Mouse (Mus musculus): ENCODE data around the gene Krt88. TPM values are rescaled to one million over a fixed set of nuclear protein-coding genes. Genes with fewer than 3 reads are reported as not detected.
A peak's percentile ranks its signal among the peaks of the same experiment; 100 is the strongest.

Gene Krt88
- polyA plus RNA-seq (2014; fragmentation: Nextera tagmentation; extraction: Ambion mirVana): not detected in 2 replicates

- no peaks in the 10 kb centered on the region for H3K9me3 ChIP-seq (ENCODE audit: control insufficient read depth, low read length)
- H3K4me1 ChIP-seq (ENCODE audit: control insufficient read depth, insufficient read depth, low read length): no peaks in the 10 kb centered on the region
- no peak within 1 kb of the TSS for H3K4me2 ChIP-seq (ENCODE audit: low read length)
- 77% methylated on average over 2 of the region's 2 CpGs for WGBS
- H3K27ac ChIP-seq (replicated peaks; ENCODE audit: low read depth, low read length): no peak within 1 kb of the TSS
- no peak within 1 kb of the TSS for H3K9ac ChIP-seq (replicated peaks; ENCODE audit: low read length)
- no peaks in the 10 kb centered on the region for H3K27me3 ChIP-seq (ENCODE audit: control insufficient read depth, insufficient read depth, low read length)
- H3K4me3 ChIP-seq (replicated peaks; ENCODE audit: low read depth, low read length): no peak within 1 kb of the TSS
- H3K36me3 ChIP-seq (ENCODE audit: control insufficient read depth, insufficient read depth, low read length): no peaks in the 10 kb centered on the region
- no peak for DNase-seq
- no peak for ATAC-seq (ENCODE audit: low FRiP score, low TSS enrichment)
These were observed at the start of gene Krt88 for GRCm38 (mm10) chr15:101447444-101447843. Gene Krt88 (plus strand): TSS chr15:101447744.

GRCm38 (mm10) chr15:101398269-101398668, 49.3 kb upstream of the Krt88 start:
- ATAC-seq (ENCODE audit: low FRiP score, low TSS enrichment): no peak
- no peaks in the 10 kb centered on the region for H3K4me1 ChIP-seq (ENCODE audit: control insufficient read depth, insufficient read depth, low read length)
- no peaks in the 10 kb centered on the region for H3K9me3 ChIP-seq (ENCODE audit: control insufficient read depth, low read length)
- DNase-seq: no peak
- no peak overlapping the region for H3K9ac ChIP-seq (replicated peaks; ENCODE audit: low read length)
- H3K36me3 ChIP-seq (ENCODE audit: control insufficient read depth, insufficient read depth, low read length): no peaks in the 10 kb centered on the region
- H3K27ac ChIP-seq (replicated peaks; ENCODE audit: low read depth, low read length): no peak overlapping the region
- no peaks in the 10 kb centered on the region for H3K27me3 ChIP-seq (ENCODE audit: control insufficient read depth, insufficient read depth, low read length)
- WGBS: 87% methylated on average over 8 of the region's 8 CpGs
- H3K4me3 ChIP-seq (replicated peaks; ENCODE audit: low read depth, low read length): no peak overlapping the region
- H3K4me2 ChIP-seq (ENCODE audit: low read length): no peak overlapping the region

DNA sequence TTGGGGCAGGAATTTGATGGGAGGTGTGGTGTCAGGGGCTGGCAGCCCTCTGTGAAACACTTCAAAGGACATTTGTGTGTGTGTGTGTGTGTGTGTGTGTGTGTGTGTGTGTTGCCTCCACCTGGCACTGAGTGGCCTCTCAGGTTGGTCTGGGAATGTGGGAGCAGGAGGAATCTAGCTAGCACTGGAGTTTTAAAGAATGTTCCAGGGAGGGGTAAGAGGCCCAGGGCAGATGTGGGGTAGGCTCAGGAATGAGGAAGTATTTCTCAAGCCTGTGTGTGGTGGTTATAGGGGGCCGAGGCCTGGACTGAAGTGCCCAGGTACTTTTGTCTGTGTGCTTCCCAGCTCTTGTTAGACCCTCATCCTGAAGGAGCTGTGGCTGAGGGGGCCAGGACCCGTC, 36.8 kb upstream of the Krt88 start, which contains the start of gene Krt7:
Krt7 (plus strand) TSS at position 269 of the 400 bp plus-strand sequence.
- H3K36me3 ChIP-seq (ENCODE audit: control insufficient read depth, insufficient read depth, low read length): no peaks in the 10 kb centered on the region
- no peak within 1 kb of the TSS for H3K4me2 ChIP-seq (ENCODE audit: low read length)
- 57% methylated on average over 2 of the region's 2 CpGs for WGBS
- H3K9ac ChIP-seq (replicated peaks; ENCODE audit: low read length): no peak within 1 kb of the TSS
- ATAC-seq (ENCODE audit: low FRiP score, low TSS enrichment): no peak
- peaks cover 9% of the 10 kb centered on the region for H3K27me3 ChIP-seq (ENCODE audit: control insufficient read depth, insufficient read depth, low read length)
- H3K4me3 ChIP-seq (replicated peaks; ENCODE audit: low read depth, low read length): no peak within 1 kb of the TSS
- H3K9me3 ChIP-seq (ENCODE audit: control insufficient read depth, low read length): no peaks in the 10 kb centered on the region
- no peaks in the 10 kb centered on the region for H3K4me1 ChIP-seq (ENCODE audit: control insufficient read depth, insufficient read depth, low read length)
- DNase-seq: no peak
- no peak within 1 kb of the TSS for H3K27ac ChIP-seq (replicated peaks; ENCODE audit: low read depth, low read length)

GRCm38 (mm10) chr15:101412188-101412587, 35.4 kb upstream of the Krt88 start:
- H3K27me3 ChIP-seq (ENCODE audit: control insufficient read depth, insufficient read depth, low read length): peaks cover 9% of the 10 kb centered on the region
- no peak for DNase-seq
- no peak overlapping the region for H3K4me3 ChIP-seq (replicated peaks; ENCODE audit: low read depth, low read length)
- H3K27ac ChIP-seq (replicated peaks; ENCODE audit: low read depth, low read length): no peak overlapping the region
- H3K9me3 ChIP-seq (ENCODE audit: control insufficient read depth, low read length): no peaks in the 10 kb centered on the region
- H3K4me1 ChIP-seq (ENCODE audit: control insufficient read depth, insufficient read depth, low read length): no peaks in the 10 kb centered on the region
- ATAC-seq (ENCODE audit: low FRiP score, low TSS enrichment): no peak
- WGBS: 22% methylated on average over 31 of the region's 31 CpGs
- H3K9ac ChIP-seq (replicated peaks; ENCODE audit: low read length): no peak overlapping the region
- H3K4me2 ChIP-seq (ENCODE audit: low read length): no peak overlapping the region
- H3K36me3 ChIP-seq (ENCODE audit: control insufficient read depth, insufficient read depth, low read length): no peaks in the 10 kb centered on the region

GRCm38 (mm10) chr15:101413916-101414635, 33.5 kb upstream of the Krt88 start:
- no peak overlapping the region for H3K4me3 ChIP-seq (replicated peaks; ENCODE audit: low read depth, low read length)
- DNase-seq: no peak
- WGBS: 57% methylated on average over 7 of the region's 7 CpGs
- ATAC-seq (ENCODE audit: low FRiP score, low TSS enrichment): no peak
- H3K9ac ChIP-seq (replicated peaks; ENCODE audit: low read length): no peak overlapping the region
- H3K4me2 ChIP-seq (ENCODE audit: low read length): no peak overlapping the region
- peaks cover 9% of the 10 kb centered on the region for H3K27me3 ChIP-seq (ENCODE audit: control insufficient read depth, insufficient read depth, low read length)
- no peak overlapping the region for H3K27ac ChIP-seq (replicated peaks; ENCODE audit: low read depth, low read length)
- no peaks in the 10 kb centered on the region for H3K4me1 ChIP-seq (ENCODE audit: control insufficient read depth, insufficient read depth, low read length)
- no peaks in the 10 kb centered on the region for H3K36me3 ChIP-seq (ENCODE audit: control insufficient read depth, insufficient read depth, low read length)
- no peaks in the 10 kb centered on the region for H3K9me3 ChIP-seq (ENCODE audit: control insufficient read depth, low read length)

DNA sequence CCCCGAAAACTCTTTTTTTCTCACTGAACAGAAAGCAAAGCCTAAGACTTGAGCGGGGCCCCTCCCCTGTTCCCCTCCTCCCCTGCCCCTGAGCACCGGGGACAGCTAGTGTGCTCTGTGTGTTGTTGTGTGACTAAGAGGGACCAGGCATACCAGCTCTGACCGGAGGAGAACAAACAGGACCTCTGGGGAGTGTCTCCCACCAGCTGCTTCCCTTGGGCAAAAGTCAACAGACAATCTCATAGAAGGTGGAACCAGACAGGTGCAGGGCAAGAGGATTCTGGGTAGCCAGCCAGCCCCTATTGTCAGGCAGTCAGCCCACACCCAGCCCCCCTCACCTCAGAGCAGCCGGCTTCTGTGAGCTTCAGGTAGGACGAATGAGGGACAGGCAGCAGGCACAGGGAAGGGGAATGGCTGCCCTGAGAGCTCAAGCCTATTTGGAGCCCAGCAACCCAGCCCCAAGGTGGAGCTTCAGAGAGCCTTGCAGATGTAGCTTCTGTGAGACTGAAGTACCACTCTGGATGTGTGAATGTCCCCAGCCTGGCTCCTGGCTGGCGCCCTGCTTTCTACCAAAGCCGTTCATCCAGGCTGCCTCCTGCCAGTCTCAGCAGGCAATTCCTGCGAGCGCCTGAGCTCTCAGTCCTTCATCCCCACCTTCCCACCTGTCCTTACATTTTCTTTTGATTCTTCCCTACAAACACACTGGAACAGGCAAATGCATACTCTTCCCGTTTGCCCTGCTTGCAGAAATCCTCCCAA, 32.6 kb upstream of the Krt88 start:
- no peaks in the 10 kb centered on the region for H3K9me3 ChIP-seq (ENCODE audit: control insufficient read depth, low read length)
- H3K27me3 ChIP-seq (ENCODE audit: control insufficient read depth, insufficient read depth, low read length): peaks cover 9% of the 10 kb centered on the region
- no peak overlapping the region for H3K27ac ChIP-seq (replicated peaks; ENCODE audit: low read depth, low read length)
- H3K4me1 ChIP-seq (ENCODE audit: control insufficient read depth, insufficient read depth, low read length): no peaks in the 10 kb centered on the region
- ATAC-seq (ENCODE audit: low FRiP score, low TSS enrichment) (no peak), DNase-seq (no peak)
- H3K4me2 ChIP-seq (ENCODE audit: low read length): no peak overlapping the region
- no peaks in the 10 kb centered on the region for H3K36me3 ChIP-seq (ENCODE audit: control insufficient read depth, insufficient read depth, low read length)
- no peak overlapping the region for H3K4me3 ChIP-seq (replicated peaks; ENCODE audit: low read depth, low read length)
- 46% methylated on average over 11 of the region's 11 CpGs for WGBS
- H3K9ac ChIP-seq (replicated peaks; ENCODE audit: low read length): no peak overlapping the region

DNA sequence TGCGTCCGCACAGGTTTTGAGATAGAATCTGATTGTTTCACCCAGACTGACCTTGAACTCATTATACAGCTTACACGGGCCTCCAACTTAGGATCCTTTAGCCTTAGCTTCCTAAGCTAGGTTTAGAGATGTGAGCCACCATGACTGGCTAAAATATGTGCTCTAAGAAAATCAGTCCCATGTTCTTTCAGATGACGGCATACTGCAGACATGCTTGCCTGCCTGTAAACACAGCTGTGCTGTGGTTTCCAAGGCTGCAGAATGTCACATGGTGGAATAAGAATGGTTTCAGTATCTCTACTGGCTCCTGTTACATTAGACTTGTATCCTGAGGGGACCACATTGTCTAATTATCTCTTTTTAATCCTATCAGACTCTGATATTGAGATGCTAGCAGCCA, 28.6 kb upstream of the Krt88 start:
- 88% methylated on average over 4 of the region's 4 CpGs for WGBS
- DNase-seq: no peak
- Histone ChIP-seq H3K4me2 (ENCODE audit: low read length) (no peak overlapping the region), H3K27ac (replicated peaks; ENCODE audit: low read depth, low read length) (no peak overlapping the region), H3K27me3 (ENCODE audit: control insufficient read depth, insufficient read depth, low read length) (no peaks in the 10 kb centered on the region), H3K4me3 (replicated peaks; ENCODE audit: low read depth, low read length) (no peak overlapping the region), H3K4me1 (ENCODE audit: control insufficient read depth, insufficient read depth, low read length) (no peaks in the 10 kb centered on the region), H3K9ac (replicated peaks; ENCODE audit: low read length) (no peak overlapping the region), H3K36me3 (ENCODE audit: control insufficient read depth, insufficient read depth, low read length) (no peaks in the 10 kb centered on the region), H3K9me3 (ENCODE audit: control insufficient read depth, low read length) (no peaks in the 10 kb centered on the region)
- no peak for ATAC-seq (ENCODE audit: low FRiP score, low TSS enrichment)

GRCm38 (mm10) chr15:101420903-101421302, 26.6 kb upstream of the Krt88 start:
- H3K27me3 ChIP-seq (ENCODE audit: control insufficient read depth, insufficient read depth, low read length): no peaks in the 10 kb centered on the region
- DNase-seq (peak; percentile 46), ATAC-seq (ENCODE audit: low FRiP score, low TSS enrichment) (no peak)
- no peak overlapping the region for H3K4me3 ChIP-seq (replicated peaks; ENCODE audit: low read depth, low read length)
- WGBS: 57% methylated on average over 6 of the region's 6 CpGs
- H3K9me3 ChIP-seq (ENCODE audit: control insufficient read depth, low read length): no peaks in the 10 kb centered on the region
- no peaks in the 10 kb centered on the region for H3K36me3 ChIP-seq (ENCODE audit: control insufficient read depth, insufficient read depth, low read length)
- no peak overlapping the region for H3K9ac ChIP-seq (replicated peaks; ENCODE audit: low read length)
- no peak overlapping the region for H3K27ac ChIP-seq (replicated peaks; ENCODE audit: low read depth, low read length)
- H3K4me1 ChIP-seq (ENCODE audit: control insufficient read depth, insufficient read depth, low read length): no peaks in the 10 kb centered on the region
- H3K4me2 ChIP-seq (ENCODE audit: low read length): no peak overlapping the region

GRCm38 (mm10) chr15:101424914-101425313, 22.6 kb upstream of the Krt88 start:
- Histone ChIP-seq H3K27ac (replicated peaks; ENCODE audit: low read depth, low read length) (no peak overlapping the region), H3K4me1 (ENCODE audit: control insufficient read depth, insufficient read depth, low read length) (no peaks in the 10 kb centered on the region), H3K9me3 (ENCODE audit: control insufficient read depth, low read length) (no peaks in the 10 kb centered on the region), H3K9ac (replicated peaks; ENCODE audit: low read length) (no peak overlapping the region), H3K4me2 (ENCODE audit: low read length) (no peak overlapping the region), H3K27me3 (ENCODE audit: control insufficient read depth, insufficient read depth, low read length) (no peaks in the 10 kb centered on the region), H3K4me3 (replicated peaks; ENCODE audit: low read depth, low read length) (no peak overlapping the region), H3K36me3 (ENCODE audit: control insufficient read depth, insufficient read depth, low read length) (no peaks in the 10 kb centered on the region)
- ATAC-seq (ENCODE audit: low FRiP score, low TSS enrichment) (no peak), DNase-seq (no peak)
- WGBS: 29% methylated on average over 5 of the region's 5 CpGs
